In genomic region chr2:148627011-148627471, GRCm38 (mm10) we compare ENCODE assay signal across 7 mouse cellular contexts. TPM values are rescaled to one million over a fixed set of nuclear protein-coding genes. Genes with fewer than 3 reads are reported as not detected.
A peak's percentile ranks its signal among the peaks of the same experiment; 100 is the strongest.
DNase-seq lines count a peak whose midpoint lies in the region.

No protein-coding gene starts in this region.

- peak; percentile 31 for DNase-seq in right cerebral cortex, adult 18-20 months
- no peak for DNase-seq in right cerebral cortex, postnatal 4 days
- DNase-seq in gastrocnemius, adult 8-10 months (ENCODE audit: low spot score in 2 of 2) = peak; percentile 43 to 66
- DNase-seq in heart, postnatal 4 days = peak; percentile 63
- DNase-seq in skeletal muscle tissue, adult 2 months (ENCODE audit: low read depth, low spot score) = peak; percentile 80
- DNase-seq in urinary bladder, adult 18-20 months (ENCODE audit: low spot score in 2 of 2) = no peak
- DNase-seq in embryo, embryonic 9.5 days (ENCODE audit: extremely low spot score) = no peak

RNA-seq across cellular contexts. Expression of gene Nxt1, which starts 45.4 kb away (rescaled TPM):
- 1 to 10 TPM; 6.0 to 8.0 (median 6.6) TPM for total RNA-seq in gastrocnemius, adult 8-10 months (2022)
- total RNA-seq in heart, postnatal 4 days (2021) = 10 to 100 TPM; 19.1 to 21.5 TPM

RNA-seq across cellular contexts. Expression of gene Gzf1, which starts 53.8 kb away (rescaled TPM):
- 10 to 100 TPM; 19.2 to 27.7 (median 23.9) TPM for total RNA-seq in gastrocnemius, adult 8-10 months (2022)
- 10 to 100 TPM; 19.9 to 21.3 TPM for total RNA-seq in heart, postnatal 4 days (2021)

Comparison
In these comparisons a context has a peak if more than half of its experiments do, and no peak if none do; other contexts are left out.
1. DNase-seq: peak in right cerebral cortex, adult 18-20 months (single experiment), gastrocnemius, adult 8-10 months (2 of 2), heart, postnatal 4 days (single experiment) and skeletal muscle tissue, adult 2 months (single experiment); none in right cerebral cortex, postnatal 4 days (single experiment), urinary bladder, adult 18-20 months (0 of 2) and embryo, embryonic 9.5 days (single experiment).